Mouse (Mus musculus) colon, adult 2 months (tissue): ENCODE measurements around the gene Acy3. TPM values are rescaled to one million over a fixed set of nuclear protein-coding genes. Genes with fewer than 3 reads are reported as not detected.

ENCODE experiments used
- polyA plus RNA-seq: library from polyadenylated mRNA; depleted of rRNA; stranded (reverse); fragments of >200 nt; gene quantifications from 2 replicates; pipeline ENCODE4 v1.2.3, GENCODE M21; 2012; rRNA removed

The Acy3 gene
- polyA plus RNA-seq: 55.2 and 55.9 TPM in 2 replicates

GRCm38 (mm10) chr19:3986334-3986733, at the start of gene Acy3:
Gene Acy3, plus strand, starts transcription at chr19:3986570.

DNA sequence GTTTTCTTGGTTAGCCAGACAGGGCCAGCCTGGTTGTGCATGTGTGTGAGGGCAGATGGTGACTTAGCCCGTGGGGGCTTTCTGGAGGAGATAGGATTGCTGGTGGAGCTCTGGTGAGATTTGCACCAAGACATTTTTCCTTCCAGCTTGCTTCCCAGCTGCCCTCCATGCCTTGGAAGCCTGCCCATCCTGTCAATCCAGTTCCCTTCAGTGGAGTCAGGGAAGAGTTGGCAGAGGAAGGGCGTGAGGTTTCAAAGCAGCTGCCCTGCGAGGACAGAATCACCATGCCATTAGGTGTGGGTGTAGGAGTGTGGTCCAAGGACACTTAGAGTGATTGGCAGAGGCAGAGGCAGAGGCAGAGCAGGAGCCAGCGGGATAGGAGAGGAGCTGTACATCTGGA, 27.9 kb upstream of the Acy3 start, which contains the start of gene Aldh3b3:
TSS of gene Aldh3b3 (plus strand) at position 176 of the 400 bp plus-strand sequence.

DNA sequence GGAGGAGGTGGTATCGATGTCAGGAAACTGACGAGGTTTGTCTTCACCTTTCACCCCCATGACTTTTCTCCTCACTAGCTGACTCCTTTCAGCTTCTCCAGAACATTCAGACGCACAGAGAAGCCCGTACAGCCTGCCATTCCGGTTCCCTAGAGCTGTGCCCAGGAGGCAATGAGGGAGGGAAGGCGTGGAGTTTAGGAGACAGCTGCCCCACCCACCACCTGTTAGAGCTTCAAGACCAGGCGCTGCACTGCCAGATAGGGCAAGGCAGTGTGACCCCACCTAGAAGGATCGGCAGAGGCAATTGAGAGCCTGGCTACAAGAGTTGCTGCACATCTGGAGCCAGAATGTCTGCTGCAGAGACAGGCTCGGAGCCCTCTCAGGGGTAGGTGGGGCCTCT, 14.1 kb upstream of the Acy3 start, which contains the start of gene Aldh3b2:
TSS of gene Aldh3b2 (plus strand) at position 100 of the 400 bp plus-strand sequence.

DNA sequence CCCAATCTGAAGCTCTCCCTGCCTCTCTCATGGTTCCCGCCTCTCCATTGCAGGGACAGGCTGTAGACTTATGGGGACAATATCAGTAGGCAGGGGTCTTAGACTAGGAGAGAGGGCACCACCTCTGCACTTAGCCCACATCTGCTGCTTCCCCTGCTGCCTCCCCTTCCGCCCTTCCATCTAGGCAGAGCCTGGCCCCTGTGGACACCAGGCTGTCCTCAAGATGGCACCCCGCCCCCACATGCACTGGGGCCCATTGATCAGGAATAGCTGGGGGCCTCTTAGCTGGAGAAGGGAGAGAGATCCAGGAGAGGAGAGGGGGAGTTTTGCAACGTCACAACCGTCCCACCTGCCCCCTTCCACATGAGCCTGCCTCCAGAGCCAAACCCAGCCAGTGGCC, 6.0 kb downstream of the Acy3 start, which contains the start of gene Tbx10:
TSS of gene Tbx10 (plus strand) at position 337 of the 400 bp plus-strand sequence.

DNA sequence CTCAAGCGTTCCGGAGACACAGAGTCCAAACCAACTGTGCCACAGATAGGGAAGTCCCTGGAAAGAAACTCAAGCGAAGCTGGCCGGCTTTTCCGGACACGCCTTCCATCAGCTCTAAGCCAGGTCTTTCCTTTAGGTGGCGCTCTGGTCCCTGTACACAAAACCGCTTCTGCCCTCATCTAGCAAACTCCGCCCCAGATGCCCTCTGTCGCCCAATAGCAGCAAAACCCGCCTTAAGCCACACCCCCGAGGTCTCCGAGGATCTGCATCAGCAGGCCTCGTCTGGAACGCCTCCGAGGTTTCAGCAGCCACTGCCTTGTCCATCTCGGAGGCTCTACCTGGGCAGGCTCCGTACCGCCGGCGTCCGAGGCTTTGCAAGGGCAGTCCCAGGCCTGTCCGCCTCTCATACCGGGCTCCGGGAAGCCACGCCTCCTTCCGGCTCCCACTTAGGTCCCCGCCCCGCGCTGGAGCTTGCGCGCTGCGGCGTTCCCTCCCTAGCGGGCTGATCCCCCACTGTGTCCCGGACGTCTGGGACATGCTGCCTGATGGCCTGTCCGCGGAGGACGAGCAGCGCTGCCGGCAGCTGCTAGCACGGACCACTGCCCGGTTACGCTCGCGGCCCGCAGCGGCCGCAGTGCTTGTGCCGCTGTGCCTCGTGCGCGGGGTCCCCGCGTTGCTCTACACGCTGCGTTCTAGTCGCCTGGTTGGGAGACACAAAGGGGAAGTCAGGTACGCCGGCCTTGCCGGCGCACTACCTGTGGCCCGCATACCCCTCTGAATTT, 13.9 kb downstream of the Acy3 start, which contains the start of the genes Nudt8 and Gm49405:
TSS of gene Nudt8 (plus strand) at position 462 of the 782 bp plus-strand sequence.
TSS of gene Gm49405 (plus strand) at position 508 of the 782 bp plus-strand sequence.

GRCm38 (mm10) chr19:4003112-4003511, 16.7 kb downstream of the Acy3 start, which contains the start of gene Doc2g:
Gene Doc2g, plus strand, starts transcription at chr19:4003313.

GRCm38 (mm10) chr19:4012432-4013022, 26.2 kb downstream of the Acy3 start, which contains the start of gene Ndufv1:
Gene Ndufv1, minus strand, starts transcription at chr19:4012806.

GRCm38 (mm10) chr19:4037788-4038232, 51.4 kb downstream of the Acy3 start, which contains the start of gene Gstp1:
Gene Gstp1, minus strand, starts transcription at chr19:4037985.

Other genes starting within 250 kb of the Acy3 start
- gene Kmt5b, start 219.1 kb upstream of the Acy3 start, polyA plus RNA-seq: 12.8 and 13.2 TPM in 2 replicates
- gene Chka, start 134.8 kb upstream of the Acy3 start, polyA plus RNA-seq: 35.3 and 37.1 TPM in 2 replicates
- 146 and 188 TPM in 2 replicates for gene Tcirg1, start 79.4 kb upstream of the Acy3 start, polyA plus RNA-seq
- gene Ndufs8, start 73.8 kb upstream of the Acy3 start, polyA plus RNA-seq: 279 and 336 TPM in 2 replicates
- 14.9 and 17.0 TPM in 2 replicates for gene Aldh3b1, start 56.8 kb upstream of the Acy3 start, polyA plus RNA-seq
- gene Unc93b1, start 51.4 kb upstream of the Acy3 start, polyA plus RNA-seq: 160 and 202 TPM in 2 replicates
- gene Aldh3b3, start 27.9 kb upstream of the Acy3 start, polyA plus RNA-seq: 0.15 and 0.35 TPM in 2 replicates
- 14.5 and 14.7 TPM in 2 replicates for gene Aldh3b2, start 14.2 kb upstream of the Acy3 start, polyA plus RNA-seq
- gene Tbx10, start 6.2 kb downstream of the Acy3 start, polyA plus RNA-seq: not detected in 2 replicates
- 18.7 and 25.7 TPM in 2 replicates for gene Nudt8, start 14.0 kb downstream of the Acy3 start, polyA plus RNA-seq
- 2.1 and 2.5 TPM in 2 replicates for gene Gm49405, start 14.1 kb downstream of the Acy3 start, polyA plus RNA-seq
- 10.8 and 11.5 TPM in 2 replicates for gene Doc2g, start 16.7 kb downstream of the Acy3 start, polyA plus RNA-seq
- 185 and 192 TPM in 2 replicates for gene Ndufv1, start 26.2 kb downstream of the Acy3 start, polyA plus RNA-seq
- 871 and 970 TPM in 2 replicates for gene Gstp1, start 51.4 kb downstream of the Acy3 start, polyA plus RNA-seq
- gene Gstp2, start 59.5 kb downstream of the Acy3 start, polyA plus RNA-seq: 192 and 247 TPM in 2 replicates
- 8.4 and 8.5 TPM in 2 replicates for gene Gstp3, start 73.0 kb downstream of the Acy3 start, polyA plus RNA-seq
- 2.5 TPM in 1 of 2 replicates, not detected in the other for gene Cabp2, start 95.0 kb downstream of the Acy3 start, polyA plus RNA-seq
- gene Cdk2ap2, start 110.6 kb downstream of the Acy3 start, polyA plus RNA-seq: 321 and 393 TPM in 2 replicates
- gene Pitpnm1, start 113.4 kb downstream of the Acy3 start, polyA plus RNA-seq: 133 and 136 TPM in 2 replicates
- 65.0 and 68.8 TPM in 2 replicates for gene Aip, start 139.3 kb downstream of the Acy3 start, polyA plus RNA-seq
- 0.02 and 0.05 TPM in 2 replicates for gene Gpr152, start 153.2 kb downstream of the Acy3 start, polyA plus RNA-seq
- 0.15 and 0.28 TPM in 2 replicates for gene Cabp4, start 157.5 kb downstream of the Acy3 start, polyA plus RNA-seq
- 657 and 730 TPM in 2 replicates for gene Coro1b, start 162.0 kb downstream of the Acy3 start, polyA plus RNA-seq
- 74.8 and 129 TPM in 2 replicates for gene Ptprcap, start 167.0 kb downstream of the Acy3 start, polyA plus RNA-seq
- 38.0 and 53.9 TPM in 2 replicates for gene Rps6kb2, start 176.8 kb downstream of the Acy3 start, polyA plus RNA-seq
- gene Carns1, start 188.9 kb downstream of the Acy3 start, polyA plus RNA-seq: 5.3 and 9.0 TPM in 2 replicates
- 9.9 and 10.0 TPM in 2 replicates for gene Tbc1d10c, start 204.7 kb downstream of the Acy3 start, polyA plus RNA-seq
- 488 and 523 TPM in 2 replicates for gene Ppp1ca, start 205.5 kb downstream of the Acy3 start, polyA plus RNA-seq
- 15.7 and 22.4 TPM in 2 replicates for gene Rad9a, start 215.1 kb downstream of the Acy3 start, polyA plus RNA-seq
- gene Clcf1, start 227.7 kb downstream of the Acy3 start, polyA plus RNA-seq: 8.3 and 14.8 TPM in 2 replicates
- not detected in 2 replicates for gene AC109138.7, start 227.8 kb downstream of the Acy3 start, polyA plus RNA-seq
- 86.7 and 104 TPM in 2 replicates for gene Pold4, start 245.3 kb downstream of the Acy3 start, polyA plus RNA-seq